Mouse (Mus musculus): ENCODE measurements around the gene Pced1b. TPM values are rescaled to one million over a fixed set of nuclear protein-coding genes. Genes with fewer than 3 reads are reported as not detected.
A peak's percentile ranks its signal among the peaks of the same experiment; 100 is the strongest.

The Pced1b gene
- total RNA-seq, 2 experiments from 2014 or later, result 7.7 to 8.1 TPM

- no peak for DNase-seq (ENCODE audit: low spot score in 2 of 2)
These were observed 143.9 kb downstream of the Pced1b start for GRCm38 (mm10) chr15:97390778-97391177.

- DNase-seq (ENCODE audit: low spot score in 2 of 2), result no peak
These were observed 144.5 kb downstream of the Pced1b start for GRCm38 (mm10) chr15:97391436-97391835.

- DNase-seq (ENCODE audit: low spot score in 2 of 2), result no peak
These were observed 147.7 kb downstream of the Pced1b start for GRCm38 (mm10) chr15:97394561-97394960.

- no peak for DNase-seq (ENCODE audit: low spot score in 2 of 2)
These were observed 149.8 kb downstream of the Pced1b start for GRCm38 (mm10) chr15:97396586-97397299.

- DNase-seq (ENCODE audit: low spot score in 2 of 2), result no peak
These were observed 150.9 kb downstream of the Pced1b start for GRCm38 (mm10) chr15:97397793-97398192.

GRCm38 (mm10) chr15:97400866-97401265, 154.0 kb downstream of the Pced1b start:
- DNase-seq (ENCODE audit: low spot score in 2 of 2), result no peak

- no peak for DNase-seq (ENCODE audit: low spot score in 2 of 2)
These were observed 157.6 kb downstream of the Pced1b start for GRCm38 (mm10) chr15:97404483-97404882.

GRCm38 (mm10) chr15:97404998-97405397, 158.1 kb downstream of the Pced1b start:
- DNase-seq (ENCODE audit: low spot score in 2 of 2), result no peak

GRCm38 (mm10) chr15:97406105-97406504, 159.2 kb downstream of the Pced1b start:
- no peak for DNase-seq (ENCODE audit: low spot score in 2 of 2)

GRCm38 (mm10) chr15:97407496-97408454, 160.9 kb downstream of the Pced1b start:
- no peak for DNase-seq (ENCODE audit: low spot score in 2 of 2)

GRCm38 (mm10) chr15:97411136-97411535, 164.2 kb downstream of the Pced1b start:
- no peak for DNase-seq (ENCODE audit: low spot score in 2 of 2)

- no peak for DNase-seq (ENCODE audit: low spot score in 2 of 2)
These were observed 164.8 kb downstream of the Pced1b start for GRCm38 (mm10) chr15:97411671-97412070.

GRCm38 (mm10) chr15:97412308-97412707, 165.4 kb downstream of the Pced1b start:
- DNase-seq (ENCODE audit: low spot score in 2 of 2), result no peak

- no peak for DNase-seq (ENCODE audit: low spot score in 2 of 2)
These were observed 166.0 kb downstream of the Pced1b start for GRCm38 (mm10) chr15:97412861-97413260.

- peak; percentile 41 to 52 for DNase-seq (ENCODE audit: low spot score in 2 of 2)
These were observed 168.0 kb downstream of the Pced1b start for GRCm38 (mm10) chr15:97414718-97415413.

GRCm38 (mm10) chr15:97415426-97415946, 168.6 kb downstream of the Pced1b start:
- DNase-seq (ENCODE audit: low spot score in 2 of 2), result no peak

- DNase-seq (ENCODE audit: low spot score in 2 of 2), result no peak
These were observed 173.4 kb downstream of the Pced1b start for GRCm38 (mm10) chr15:97420292-97420691.

GRCm38 (mm10) chr15:97421533-97421932, 174.6 kb downstream of the Pced1b start:
- DNase-seq (ENCODE audit: low spot score in 2 of 2), result no peak

GRCm38 (mm10) chr15:97422212-97422944, 175.5 kb downstream of the Pced1b start:
- no peak for DNase-seq (ENCODE audit: low spot score in 2 of 2)

- no peak for DNase-seq (ENCODE audit: low spot score in 2 of 2)
These were observed 177.5 kb downstream of the Pced1b start for GRCm38 (mm10) chr15:97424375-97424774.

GRCm38 (mm10) chr15:97424961-97425360, 178.1 kb downstream of the Pced1b start:
- DNase-seq (ENCODE audit: low spot score in 2 of 2), result no peak

Data from layer of hippocampus, postnatal 14 days (tissue).